9 mouse cellular contexts compared by ENCODE assay signal in genomic region chr5:77307821-77308553, GRCm38 (mm10). TPM values are rescaled to one million over a fixed set of nuclear protein-coding genes. Genes with fewer than 3 reads are reported as not detected.
A peak's percentile ranks its signal among the peaks of the same experiment; 100 is the strongest.
DNase-seq lines count a peak whose midpoint lies in the region; ATAC-seq and TF ChIP-seq lines count a peak whose summit lies in the region.
"Had no signal": no experiment of that assay in that cellular context is flagged by ENCODE, and none has a peak within 500 bp of the region (broad histone marks: within the 10 kb centered on the region; RNA-seq: fewer than 3 reads in every experiment).

No protein-coding gene starts in this region.

- H3K9me3 ChIP-seq in limb, embryonic 14.5 days (ENCODE audit: control insufficient read depth, low read length): no peaks in the 10 kb centered on the region
- H3K9me3 ChIP-seq in stomach, embryonic 14.5 days (ENCODE audit: control insufficient read depth, low read depth, low read length): no peaks in the 10 kb centered on the region

- DNase-seq in left cerebral cortex, adult 2 months (ENCODE audit: extremely low spot score in 1 of 2, low spot score in 2 of 2): no peak
- no peak for DNase-seq in left cerebral cortex, adult 18-20 months (ENCODE audit: low spot score in 2 of 2)
- no peak for DNase-seq in limb, embryonic 14.5 days (ENCODE audit: low spot score)
- DNase-seq in cerebellum, adult 11-12 months: no peak
- DNase-seq: gastrocnemius, postnatal 10 days had no signal

- peak overlapping the region; percentile 99 for H3K4me2 ChIP-seq in limb, embryonic 14.5 days (replicated peaks; ENCODE audit: low read depth, low read length, severe bottlenecking)
- peak overlapping the region; percentile 85 for H3K4me2 ChIP-seq in stomach, embryonic 14.5 days (replicated peaks; ENCODE audit: low read depth, low read length)

- no peaks in the 10 kb centered on the region for H3K27me3 ChIP-seq in limb, embryonic 14.5 days (ENCODE audit: control insufficient read depth, insufficient read depth, low read length)
- no peaks in the 10 kb centered on the region for H3K27me3 ChIP-seq in stomach, embryonic 14.5 days (ENCODE audit: control insufficient read depth, insufficient read depth, low read length)

- peaks cover 29% of the 10 kb centered on the region for H3K36me3 ChIP-seq in limb, embryonic 14.5 days (ENCODE audit: control insufficient read depth, insufficient read depth, low read length)
- H3K36me3 ChIP-seq in stomach, embryonic 14.5 days (ENCODE audit: control insufficient read depth, insufficient read depth, low read length): peaks cover 17% of the 10 kb centered on the region

- no peak for ATAC-seq in limb, embryonic 14.5 days (ENCODE audit: low FRiP score, low read depth)
- no peak for ATAC-seq in stomach, embryonic 14.5 days (ENCODE audit: insufficient number of reproducible peaks, insufficient read depth, low FRiP score, low read depth)
- no peak for ATAC-seq in monocyte, adult 5-6 weeks (replicated peaks; ENCODE audit: insufficient number of reproducible peaks, low FRiP score, low TSS enrichment, poor library complexity, severe bottlenecking)
- no peak for ATAC-seq in CD4-positive, CD25-positive, alpha-beta regulatory T cell, adult 4 months

- intact Hi-C loops in left cerebral cortex, adult 2 months (cut with DNase I): no loop called here

- WGBS in limb, embryonic 14.5 days: 78% methylated on average over 5 of the region's 5 CpGs
- 78% methylated on average over 5 of the region's 5 CpGs for WGBS in stomach, embryonic 14.5 days

- H3K4me1 ChIP-seq in embryonic fibroblast, embryonic 13.5 days (ENCODE audit: control insufficient read depth, insufficient read depth, low read length): peaks cover 4% of the 10 kb centered on the region; the same call in 1 of the 2 replicates
- H3K4me1 ChIP-seq in limb, embryonic 14.5 days (ENCODE audit: control insufficient read depth, insufficient read depth, low read length): peaks cover 23% of the 10 kb centered on the region
- peaks cover 22% of the 10 kb centered on the region for H3K4me1 ChIP-seq in stomach, embryonic 14.5 days (ENCODE audit: control insufficient read depth, insufficient read depth, low read length)

- H3K27ac ChIP-seq in left cerebral cortex, adult 2 months: no peak overlapping the region
- no peak overlapping the region for H3K27ac ChIP-seq in embryonic fibroblast, embryonic 13.5 days (ENCODE audit: insufficient read depth, low read length)
- H3K27ac ChIP-seq in limb, embryonic 14.5 days (replicated peaks; ENCODE audit: low read depth, low read length): no peak overlapping the region
- no peak overlapping the region for H3K27ac ChIP-seq in stomach, embryonic 14.5 days (ENCODE audit: low read length)

- peak overlapping the region; percentile 86 for H3K4me3 ChIP-seq in left cerebral cortex, adult 2 months
- peak overlapping the region; percentile 77 for H3K4me3 ChIP-seq in embryonic fibroblast, embryonic 13.5 days (ENCODE audit: insufficient read depth, low read length)
- peak overlapping the region; percentile 87 for H3K4me3 ChIP-seq in limb, embryonic 14.5 days (replicated peaks; ENCODE audit: low read length)
- H3K4me3 ChIP-seq in stomach, embryonic 14.5 days (ENCODE audit: low read depth, low read length): peak overlapping the region; percentile 77

- no peak for TF ChIP-seq POLR2A in embryonic fibroblast, embryonic 13.5 days (IDR thresholded peaks at IDR 0.05; ENCODE audit: low read depth, low read length)
- TF ChIP-seq POLR2A in limb, embryonic 14.5 days (IDR thresholded peaks at IDR 0.05; ENCODE audit: borderline replicate concordance, extremely low read depth, insufficient read depth, insufficient read length): no peak

- no peak for TF ChIP-seq CTCF in left cerebral cortex, adult 2 months (IDR thresholded peaks at IDR 0.05)
- TF ChIP-seq CTCF in embryonic fibroblast, embryonic 13.5 days (IDR thresholded peaks at IDR 0.05; ENCODE audit: borderline replicate concordance, insufficient read depth, low read length): no peak

- no peak overlapping the region for H3K9ac ChIP-seq in limb, embryonic 14.5 days (ENCODE audit: low read depth, low read length, severe bottlenecking)
- H3K9ac ChIP-seq in stomach, embryonic 14.5 days (replicated peaks; ENCODE audit: low read depth, low read length): 0 out of 2 replicates have a peak overlapping the region, but pooled peaks have one; percentile 87

RNA-seq across cellular contexts. Expression of gene Noa1, which starts 1.9 kb away (rescaled TPM):
- total RNA-seq in left cerebral cortex, adult 2 months (2021): 10 to 100 TPM; 21.6 to 27.6 TPM
- total RNA-seq in left cerebral cortex, adult 18-20 months (2021): 10 to 100 TPM; 21.2 to 23.1 TPM
- polyA plus RNA-seq in embryonic fibroblast, embryonic 13.5 days (2011; ENCODE audit: insufficient read length, low read depth, missing spikeins): 13.7 and 15.7 TPM in 2 replicates
- 19.2 and 19.6 TPM in 2 replicates for polyA plus RNA-seq in limb, embryonic 14.5 days (2012; rRNA removed)
- polyA plus RNA-seq in limb, embryonic 14.5 days (2014; fragmentation: Nextera tagmentation; extraction: Ambion mirVana): 23.7 and 25.9 TPM in 2 replicates
- 21.1 and 25.1 TPM in 2 replicates for polyA plus RNA-seq in stomach, embryonic 14.5 days (2014; fragmentation: Nextera tagmentation; extraction: Ambion mirVana)
- 4.2 to 7.1 TPM (median 4.9 TPM) in 3 replicates for total RNA-seq in monocyte, adult 5-6 weeks (2017)
- 1 to 10 TPM; 2.2 to 5.7 TPM for polyA plus RNA-seq in CD4-positive, CD25-positive, alpha-beta regulatory T cell, adult 4 months (2017; shearing (Covaris generic))

RNA-seq across cellular contexts. Expression of gene Polr2b, which starts 2.0 kb away (rescaled TPM):
- 10 to 100 TPM; 43.0 to 47.6 TPM for total RNA-seq in left cerebral cortex, adult 2 months (2021)
- total RNA-seq in left cerebral cortex, adult 18-20 months (2021): 10 to 100 TPM; 44.0 to 45.3 TPM
- polyA plus RNA-seq in embryonic fibroblast, embryonic 13.5 days (2011; ENCODE audit: insufficient read length, low read depth, missing spikeins): 84.9 and 88.8 TPM in 2 replicates
- 37.7 and 44.8 TPM in 2 replicates for polyA plus RNA-seq in limb, embryonic 14.5 days (2012; rRNA removed)
- 56.6 and 61.0 TPM in 2 replicates for polyA plus RNA-seq in limb, embryonic 14.5 days (2014; fragmentation: Nextera tagmentation; extraction: Ambion mirVana)
- polyA plus RNA-seq in stomach, embryonic 14.5 days (2014; fragmentation: Nextera tagmentation; extraction: Ambion mirVana): 62.1 and 62.4 TPM in 2 replicates
- 105 to 132 TPM (median 106 TPM) in 3 replicates for total RNA-seq in monocyte, adult 5-6 weeks (2017)
- polyA plus RNA-seq in CD4-positive, CD25-positive, alpha-beta regulatory T cell, adult 4 months (2017; shearing (Covaris generic)): 10 to 100 TPM; 53.9 to 67.1 TPM

RNA-seq across cellular contexts. Expression of gene Rest, which starts 42.7 kb away (rescaled TPM):
- 1 to 10 TPM; 3.6 TPM for total RNA-seq in left cerebral cortex, adult 2 months (2021)
- total RNA-seq in left cerebral cortex, adult 18-20 months (2021): 1 to 10 TPM; 3.5 to 3.6 TPM
- polyA plus RNA-seq in embryonic fibroblast, embryonic 13.5 days (2011; ENCODE audit: insufficient read length, low read depth, missing spikeins): 31.1 and 36.4 TPM in 2 replicates
- 27.9 and 28.2 TPM in 2 replicates for polyA plus RNA-seq in limb, embryonic 14.5 days (2012; rRNA removed)
- 47.0 and 58.2 TPM in 2 replicates for polyA plus RNA-seq in limb, embryonic 14.5 days (2014; fragmentation: Nextera tagmentation; extraction: Ambion mirVana)
- polyA plus RNA-seq in stomach, embryonic 14.5 days (2014; fragmentation: Nextera tagmentation; extraction: Ambion mirVana): 39.2 TPM in 2 replicates
- 39.7 to 45.8 TPM (median 40.3 TPM) in 3 replicates for total RNA-seq in monocyte, adult 5-6 weeks (2017)
- polyA plus RNA-seq in CD4-positive, CD25-positive, alpha-beta regulatory T cell, adult 4 months (2017; shearing (Covaris generic)): 10 to 100 TPM; 12.7 to 16.2 TPM
